Mouse (Mus musculus) olfactory bulb, adult 2 months (tissue): ENCODE measurements around the gene Rbm8a.

Experiments
- CTCF ChIP-seq: fragments of 200-500 bp; IDR thresholded peaks from 2 replicates; pipeline ENCODE4 v1.5.1; 2012; ENCODE audit warnings: low read depth, mild to moderate bottlenecking, low read length, moderate library complexity; ENCODE audit not compliant: insufficient read depth
- POLR2A ChIP-seq: fragments of 200-500 bp; IDR thresholded peaks from 2 replicates; pipeline ENCODE4 v1.6.1; 2012; ENCODE audit warnings: mild to moderate bottlenecking, low read depth, low read length, moderate library complexity; ENCODE audit not compliant: insufficient read depth

DNA sequence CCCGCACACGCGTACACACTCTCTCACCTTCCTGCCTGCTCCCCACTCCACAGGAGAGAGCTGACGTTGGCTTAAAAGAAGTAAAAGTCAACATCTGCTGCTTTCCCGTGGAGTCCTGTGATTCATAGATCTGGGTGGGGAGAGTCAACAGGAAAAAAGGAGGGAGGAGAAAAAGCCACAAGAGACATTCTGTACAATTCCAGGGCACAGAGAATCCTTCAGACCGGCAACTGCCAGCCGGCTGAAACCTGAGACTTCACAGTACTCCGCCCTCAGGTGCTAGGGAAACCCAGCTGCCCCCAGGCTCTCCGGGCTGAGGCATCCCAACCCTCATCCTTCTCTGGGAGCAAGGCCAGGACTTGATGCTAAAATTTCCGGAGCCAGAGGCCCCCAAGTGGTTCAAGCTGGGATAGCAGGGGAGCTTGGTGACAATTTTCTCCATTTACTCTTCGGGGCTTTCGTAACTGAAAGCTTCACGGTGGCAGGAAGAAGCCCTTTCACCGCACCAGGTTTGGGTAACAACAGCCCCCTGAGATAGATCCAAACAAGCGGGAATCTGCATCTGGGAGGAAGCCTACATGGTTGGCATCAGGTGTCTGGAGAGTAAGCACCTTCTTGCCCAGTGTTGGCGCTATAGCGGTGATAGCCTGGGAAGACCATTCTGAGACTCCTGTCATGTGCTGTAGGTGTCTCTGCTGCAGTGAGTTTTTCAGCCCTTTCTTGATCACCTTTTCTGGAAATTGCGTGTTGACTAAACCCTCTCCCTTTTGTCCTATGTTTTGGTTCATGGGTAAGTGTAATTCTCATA is 33.9 kb downstream of the Rbm8a start:
- TF ChIP-seq CTCF: peak; percentile 75
- no peak for TF ChIP-seq POLR2A
